Mouse (Mus musculus) testis, adult 2 months (tissue): ENCODE measurements around the gene Atp2b2. TPM values are rescaled to one million over a fixed set of nuclear protein-coding genes. Genes with fewer than 3 reads are reported as not detected.

Experiments
- H3K27ac ChIP-seq: fragments of 200-500 bp; 2 replicates; pipeline ENCODE4 v1.5.1; 2012; ENCODE audit warnings: low read depth, low read length; ENCODE audit not compliant: control insufficient read depth, insufficient read depth
- H3K27me3 ChIP-seq: fragments of 200-500 bp; 2 replicates; pipeline ENCODE4 v1.6.1; 2012; ENCODE audit warnings: mild to moderate bottlenecking, low read length, moderate library complexity; ENCODE audit not compliant: control insufficient read depth, insufficient read depth
- H3K36me3 ChIP-seq: fragments of 200-500 bp; 2 replicates; pipeline ENCODE4 v1.6.1; 2012; ENCODE audit warnings: mild to moderate bottlenecking, low read length; ENCODE audit not compliant: control insufficient read depth, insufficient read depth
- H3K4me1 ChIP-seq: fragments of 200-500 bp; 2 replicates; pipeline ENCODE4 v1.6.1; 2012; ENCODE audit warnings: low read length; ENCODE audit not compliant: control insufficient read depth, insufficient read depth
- H3K4me3 ChIP-seq: fragments of 200-500 bp; 2 replicates; pipeline ENCODE4 v1.5.1; 2012; ENCODE audit warnings: low read depth, mild to moderate bottlenecking, low read length, moderate library complexity, mixed read lengths; ENCODE audit not compliant: control insufficient read depth
- CTCF ChIP-seq: fragments of 200-500 bp; IDR thresholded peaks from 2 replicates; pipeline ENCODE4 v1.5.1; 2012; ENCODE audit warnings: low read depth, mild to moderate bottlenecking, inconsistent platforms, low read length, moderate library complexity; ENCODE audit not compliant: control insufficient read depth, insufficient read depth, insufficient replicate concordance
- POLR2A ChIP-seq: fragments of 200-500 bp; IDR thresholded peaks from 2 replicates; pipeline ENCODE4 v1.6.1; 2012; ENCODE audit warnings: low read depth, mild to moderate bottlenecking, inconsistent platforms, low read length, moderate library complexity; ENCODE audit not compliant: control insufficient read depth
- polyA plus RNA-seq: library from polyadenylated mRNA; depleted of rRNA; stranded (reverse); fragments of >200 nt; gene quantifications from 2 replicates; pipeline ENCODE4 v1.2.3, GENCODE M21; 2012

The Atp2b2 gene
- polyA plus RNA-seq, 1 experiment = 0.85 TPM

DNA sequence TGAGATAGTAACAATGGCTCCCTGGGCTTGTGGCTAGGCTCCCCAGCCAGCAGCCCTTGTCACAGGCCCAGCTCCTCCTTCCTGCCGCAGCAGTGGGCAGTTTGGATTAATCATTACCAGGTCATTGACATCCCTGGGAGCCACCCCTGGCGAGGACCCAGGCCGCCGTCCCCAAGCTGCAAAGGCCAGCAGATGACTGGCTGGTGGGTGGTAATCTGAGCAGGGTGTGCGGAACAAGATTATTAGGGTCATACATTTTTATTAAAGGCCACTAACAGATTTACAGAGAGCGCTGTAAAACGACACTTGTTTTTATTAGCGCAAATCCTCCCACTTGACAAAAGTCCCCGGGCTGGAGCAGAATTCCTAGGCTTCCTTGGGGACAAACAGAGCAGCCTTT, 29.6 kb downstream of the Atp2b2 start:
- no peak overlapping the region for H3K27ac ChIP-seq
- no peaks in the 10 kb centered on the region for H3K36me3 ChIP-seq
- no peaks in the 10 kb centered on the region for H3K27me3 ChIP-seq
- H3K4me3 ChIP-seq = no peak overlapping the region
- TF ChIP-seq CTCF = no peak
- no peak for TF ChIP-seq POLR2A
- no peaks in the 10 kb centered on the region for H3K4me1 ChIP-seq

DNA sequence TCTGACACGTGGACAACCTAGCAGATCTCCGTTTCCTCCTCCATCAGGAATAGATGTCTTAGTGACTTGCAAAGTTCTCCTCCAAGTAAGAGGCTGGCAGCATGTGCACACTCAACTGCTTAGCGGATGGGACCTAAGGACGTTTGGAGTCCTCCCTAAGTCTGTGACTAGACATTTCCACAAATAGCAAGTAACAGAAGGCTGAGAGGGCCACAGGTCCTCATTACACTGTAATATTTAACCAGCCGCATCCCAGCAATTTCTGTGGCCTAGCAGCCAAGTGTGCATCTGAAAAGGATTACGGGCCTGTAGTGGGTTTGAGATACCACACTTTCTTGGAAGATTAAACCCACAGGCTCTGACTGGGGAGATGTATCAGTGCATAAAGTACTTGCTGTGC, 30.4 kb downstream of the Atp2b2 start:
- H3K4me3 ChIP-seq = peak overlapping the region; percentile 86
- TF ChIP-seq CTCF = no peak
- TF ChIP-seq POLR2A = no peak
- no peaks in the 10 kb centered on the region for H3K36me3 ChIP-seq
- H3K27ac ChIP-seq = no peak overlapping the region
- H3K27me3 ChIP-seq = no peaks in the 10 kb centered on the region
- no peaks in the 10 kb centered on the region for H3K4me1 ChIP-seq

- Histone ChIP-seq H3K4me1 (no peaks in the 10 kb centered on the region), H3K36me3 (no peaks in the 10 kb centered on the region), H3K27me3 (no peaks in the 10 kb centered on the region), H3K27ac (no peak overlapping the region), H3K4me3 (no peak overlapping the region)
- TF ChIP-seq POLR2A = no peak
- TF ChIP-seq CTCF = no peak
Measured at GRCm38 (mm10) chr6:114003796-114004195, 38.6 kb downstream of the Atp2b2 start.

DNA sequence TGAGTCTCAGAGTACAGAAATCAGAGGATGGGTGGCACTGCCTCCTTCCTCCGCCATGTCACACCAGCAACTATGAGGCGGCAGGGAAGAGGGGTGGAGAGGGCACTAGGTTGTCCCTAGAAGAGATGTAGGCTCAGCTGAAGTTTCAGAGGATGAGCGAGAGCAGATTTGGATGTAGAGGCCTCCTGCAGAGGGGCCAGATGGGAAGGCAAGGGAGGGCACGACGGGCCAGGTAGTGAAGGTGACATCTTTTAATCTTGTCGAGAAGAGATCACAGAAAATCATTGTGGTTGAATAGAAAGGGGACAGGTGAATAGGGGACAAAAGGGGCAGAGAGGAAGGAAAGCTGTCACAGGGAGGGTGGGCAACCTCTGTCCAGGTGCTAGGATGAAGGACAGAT, 41.5 kb downstream of the Atp2b2 start:
- Histone ChIP-seq H3K36me3 (no peaks in the 10 kb centered on the region), H3K4me1 (no peaks in the 10 kb centered on the region), H3K27ac (no peak overlapping the region), H3K27me3 (no peaks in the 10 kb centered on the region), H3K4me3 (no peak overlapping the region)
- no peak for TF ChIP-seq POLR2A
- no peak for TF ChIP-seq CTCF

DNA sequence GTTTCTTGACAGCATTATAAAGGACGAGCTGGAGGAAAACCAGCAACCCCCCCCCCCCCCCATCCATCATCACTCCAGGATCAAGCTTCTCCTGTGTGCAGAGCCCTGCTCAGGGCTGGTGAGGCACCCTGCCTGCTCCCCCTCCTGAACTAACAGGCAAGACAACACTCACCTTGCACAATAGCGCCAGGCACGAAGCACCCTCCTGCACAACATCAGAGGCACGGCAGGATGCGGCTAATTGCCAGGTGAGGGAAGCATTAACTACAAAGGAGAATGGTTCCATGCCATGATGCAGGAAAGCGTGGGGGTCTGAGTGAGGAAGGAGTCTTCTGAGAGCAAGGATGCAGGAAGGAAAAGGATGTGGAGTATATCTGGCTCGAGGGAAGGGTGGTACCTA, 42.1 kb downstream of the Atp2b2 start:
- H3K4me1 ChIP-seq = no peaks in the 10 kb centered on the region
- TF ChIP-seq CTCF = no peak
- TF ChIP-seq POLR2A = no peak
- H3K4me3 ChIP-seq = no peak overlapping the region
- no peaks in the 10 kb centered on the region for H3K27me3 ChIP-seq
- no peak overlapping the region for H3K27ac ChIP-seq
- H3K36me3 ChIP-seq = no peaks in the 10 kb centered on the region

GRCm38 (mm10) chr6:113998413-113998812, 44.0 kb downstream of the Atp2b2 start:
- Histone ChIP-seq H3K27ac (no peak overlapping the region), H3K4me1 (no peaks in the 10 kb centered on the region), H3K4me3 (no peak overlapping the region), H3K27me3 (no peaks in the 10 kb centered on the region), H3K36me3 (no peaks in the 10 kb centered on the region)
- TF ChIP-seq CTCF (no peak), POLR2A (no peak)

DNA sequence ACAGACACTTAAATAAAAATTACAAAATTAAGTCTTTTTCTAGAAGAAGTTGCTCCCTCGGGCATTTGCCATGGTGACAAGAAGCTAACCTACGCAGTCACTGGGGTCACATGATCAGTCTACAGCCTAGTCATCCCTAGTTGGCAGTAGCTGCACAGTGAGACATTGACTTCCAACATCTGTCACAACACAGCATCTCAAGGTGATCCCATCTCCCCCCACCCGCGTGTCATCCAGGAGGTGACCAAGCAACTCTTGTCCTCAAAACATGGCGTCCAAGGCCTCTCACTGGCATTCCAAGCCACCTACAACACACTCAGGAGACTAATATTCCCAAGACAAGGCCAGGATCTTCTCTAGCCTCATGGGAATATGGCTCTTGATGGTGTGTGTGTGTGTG, 48.2 kb downstream of the Atp2b2 start:
- no peaks in the 10 kb centered on the region for H3K27me3 ChIP-seq
- H3K27ac ChIP-seq = no peak overlapping the region
- H3K4me3 ChIP-seq = no peak overlapping the region
- H3K4me1 ChIP-seq = peaks cover 7% of the 10 kb centered on the region
- no peaks in the 10 kb centered on the region for H3K36me3 ChIP-seq
- no peak for TF ChIP-seq CTCF
- TF ChIP-seq POLR2A = no peak

DNA sequence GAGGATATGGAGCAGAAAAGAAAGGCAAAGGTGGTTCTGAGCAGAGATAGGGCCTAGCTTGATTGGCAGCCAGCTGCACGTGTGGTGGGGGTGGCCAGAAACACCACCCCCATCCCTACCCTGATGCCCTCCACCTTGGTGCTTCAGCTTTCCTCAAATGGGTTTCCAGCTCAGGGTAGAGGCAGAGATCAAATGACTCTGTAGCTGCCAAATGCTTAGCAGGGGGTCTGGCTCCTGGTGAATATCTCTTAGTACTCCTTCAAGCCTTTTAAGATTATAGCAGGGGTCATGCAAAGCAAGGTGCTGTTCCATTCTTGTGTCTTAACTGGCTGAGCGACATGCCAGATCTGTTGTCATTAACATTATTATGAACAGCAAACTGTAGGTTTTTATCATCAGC, 50.3 kb downstream of the Atp2b2 start:
- Histone ChIP-seq H3K27me3 (no peaks in the 10 kb centered on the region), H3K27ac (no peak overlapping the region), H3K4me3 (no peak overlapping the region), H3K36me3 (no peaks in the 10 kb centered on the region), H3K4me1 (peaks cover 7% of the 10 kb centered on the region)
- TF ChIP-seq CTCF (no peak), POLR2A (no peak)
